28 mouse cellular contexts compared by ENCODE assay signal in genomic region chr2:50328181-50328580, GRCm38 (mm10). TPM values are rescaled to one million over a fixed set of nuclear protein-coding genes. Genes with fewer than 3 reads are reported as not detected.
DNase-seq lines count a peak whose midpoint lies in the region; ATAC-seq lines count a peak whose summit lies in the region.
"Had no signal": no experiment of that assay in that cellular context is flagged by ENCODE, and none has a peak within 500 bp of the region (broad histone marks: within the 10 kb centered on the region; RNA-seq: fewer than 3 reads in every experiment).

No protein-coding gene starts in this region.

- no peak overlapping the region for H3K9ac ChIP-seq in embryonic facial prominence, embryonic 11.5 days (replicated peaks; ENCODE audit: low read length)
- H3K9ac ChIP-seq in kidney, embryonic 14.5 days (ENCODE audit: low read depth, low read length), result no peak overlapping the region
- H3K9ac ChIP-seq in liver, embryonic 11.5 days (ENCODE audit: low read depth, low read length), result no peak overlapping the region
- H3K9ac ChIP-seq: embryonic facial prominence, embryonic 13.5 days; forebrain, embryonic 13.5 days; heart, embryonic 12.5 days; heart, embryonic 15.5 days; hindbrain, embryonic 13.5 days had no signal

- H3K27me3 ChIP-seq in embryonic facial prominence, embryonic 11.5 days (ENCODE audit: control insufficient read depth, insufficient read depth, low read length), result no peaks in the 10 kb centered on the region
- no peaks in the 10 kb centered on the region for H3K27me3 ChIP-seq in kidney, embryonic 14.5 days (ENCODE audit: control insufficient read depth, insufficient read depth, low read length)
- H3K27me3 ChIP-seq in liver, embryonic 11.5 days (replicated peaks; ENCODE audit: control insufficient read depth, insufficient read depth, low read length), result no peaks in the 10 kb centered on the region
- H3K27me3 ChIP-seq: embryonic facial prominence, embryonic 13.5 days; forebrain, embryonic 13.5 days; heart, embryonic 12.5 days; heart, embryonic 15.5 days; hindbrain, embryonic 13.5 days had no signal

- no peaks in the 10 kb centered on the region for H3K36me3 ChIP-seq in embryonic facial prominence, embryonic 11.5 days (replicated peaks; ENCODE audit: control insufficient read depth, insufficient read depth, low read depth, low read length)
- no peaks in the 10 kb centered on the region for H3K36me3 ChIP-seq in kidney, embryonic 14.5 days (ENCODE audit: control insufficient read depth, insufficient read depth, low read length)
- no peaks in the 10 kb centered on the region for H3K36me3 ChIP-seq in liver, embryonic 11.5 days (ENCODE audit: control insufficient read depth, insufficient read depth, low read length)
- H3K36me3 ChIP-seq: embryonic facial prominence, embryonic 13.5 days; forebrain, embryonic 10.5 days; heart, embryonic 12.5 days; heart, embryonic 15.5 days; hindbrain, embryonic 10.5 days; hindbrain, embryonic 13.5 days had no signal

- peak; percentile 41 for DNase-seq in embryo, embryonic 11 days
- DNase-seq in embryonic facial prominence, embryonic 11.5 days (ENCODE audit: low spot score), result peak; percentile 70
- peak; percentile 42 for DNase-seq in hindlimb bud, embryonic 11.5 days (ENCODE audit: extremely low spot score, low read depth, low spot score)
- no peak for DNase-seq in liver, embryonic 11.5 days (ENCODE audit: low spot score)
- DNase-seq in cerebellum, postnatal 36 days, result no peak
- DNase-seq: adrenal gland, adult 2 months; adrenal gland, postnatal 14 days; cerebellum, adult 18-20 months; cerebellum, adult 9-10 months; cerebellum, postnatal 25 days; gastrocnemius, postnatal 25 days; heart, adult 18-20 months; heart, postnatal 10 days; heart, postnatal 36 days; kidney, adult 2 months had no signal

- no peak for ATAC-seq in embryonic facial prominence, embryonic 11.5 days (replicated peaks; ENCODE audit: insufficient number of reproducible peaks, low FRiP score, low TSS enrichment, low read depth)
- no peak for ATAC-seq in kidney, embryonic 14.5 days (ENCODE audit: low FRiP score, low TSS enrichment)
- ATAC-seq in liver, embryonic 11.5 days (replicated peaks; ENCODE audit: low FRiP score), result no peak
- ATAC-seq: CD4-positive, CD25-positive, alpha-beta regulatory T cell, adult 4 months; forebrain, embryonic 13.5 days; forebrain, embryonic 16.5 days; hindbrain, embryonic 16.5 days; inflammation-experienced regulatory T-cells, adult 6 months; intestine, embryonic 16.5 days had no signal

- no peak overlapping the region for H3K27ac ChIP-seq in embryonic facial prominence, embryonic 11.5 days (replicated peaks; ENCODE audit: low read depth, low read length)
- no peak overlapping the region for H3K27ac ChIP-seq in kidney, embryonic 14.5 days (ENCODE audit: low read depth, low read length)
- no peak overlapping the region for H3K27ac ChIP-seq in liver, embryonic 11.5 days (ENCODE audit: low read depth, low read length)
- H3K27ac ChIP-seq: embryonic facial prominence, embryonic 13.5 days; forebrain, embryonic 10.5 days; forebrain, embryonic 13.5 days; heart, embryonic 15.5 days; hindbrain, embryonic 10.5 days; hindbrain, embryonic 13.5 days had no signal

- H3K9me3 ChIP-seq in embryonic facial prominence, embryonic 11.5 days (replicated peaks; ENCODE audit: control insufficient read depth, low read length), result no peaks in the 10 kb centered on the region
- no peaks in the 10 kb centered on the region for H3K9me3 ChIP-seq in kidney, embryonic 14.5 days (ENCODE audit: control insufficient read depth, low read length)
- no peaks in the 10 kb centered on the region for H3K9me3 ChIP-seq in liver, embryonic 11.5 days (ENCODE audit: control insufficient read depth, low read length)
- H3K9me3 ChIP-seq: embryonic facial prominence, embryonic 13.5 days; forebrain, embryonic 10.5 days; forebrain, embryonic 13.5 days; heart, embryonic 12.5 days; heart, embryonic 15.5 days; hindbrain, embryonic 10.5 days; hindbrain, embryonic 13.5 days had no signal

- H3K4me3 ChIP-seq in embryonic facial prominence, embryonic 11.5 days (ENCODE audit: low read depth, low read length), result no peak overlapping the region
- no peak overlapping the region for H3K4me3 ChIP-seq in kidney, embryonic 14.5 days (ENCODE audit: low read length)
- no peak overlapping the region for H3K4me3 ChIP-seq in liver, embryonic 11.5 days (ENCODE audit: low read depth, low read length)
- H3K4me3 ChIP-seq: embryonic facial prominence, embryonic 13.5 days; forebrain, embryonic 10.5 days; forebrain, embryonic 13.5 days; heart, embryonic 12.5 days; heart, embryonic 15.5 days; hindbrain, embryonic 10.5 days; hindbrain, embryonic 13.5 days had no signal

- H3K4me2 ChIP-seq in embryonic facial prominence, embryonic 11.5 days (ENCODE audit: low read depth, low read length), result no peak overlapping the region
- no peak overlapping the region for H3K4me2 ChIP-seq in kidney, embryonic 14.5 days (replicated peaks; ENCODE audit: low read depth, low read length)
- no peak overlapping the region for H3K4me2 ChIP-seq in liver, embryonic 11.5 days
- H3K4me2 ChIP-seq: embryonic facial prominence, embryonic 13.5 days; forebrain, embryonic 13.5 days; heart, embryonic 12.5 days; heart, embryonic 15.5 days; hindbrain, embryonic 13.5 days had no signal

- WGBS in embryonic facial prominence, embryonic 11.5 days, result 35% methylated on average over 4 of the region's 4 CpGs
- 76% methylated on average over 4 of the region's 4 CpGs for WGBS in kidney, embryonic 14.5 days
- 73% methylated on average over 4 of the region's 4 CpGs for WGBS in liver, embryonic 11.5 days

- H3K4me1 ChIP-seq in embryonic facial prominence, embryonic 11.5 days (ENCODE audit: control insufficient read depth, insufficient read depth, low read length), result no peaks in the 10 kb centered on the region
- H3K4me1 ChIP-seq in kidney, embryonic 14.5 days (ENCODE audit: control insufficient read depth, insufficient read depth, low read length), result no peaks in the 10 kb centered on the region
- no peaks in the 10 kb centered on the region for H3K4me1 ChIP-seq in liver, embryonic 11.5 days (replicated peaks; ENCODE audit: control insufficient read depth, insufficient read depth, low read length)
- H3K4me1 ChIP-seq: embryonic facial prominence, embryonic 13.5 days; forebrain, embryonic 10.5 days; forebrain, embryonic 13.5 days; heart, embryonic 12.5 days; heart, embryonic 15.5 days; hindbrain, embryonic 10.5 days; hindbrain, embryonic 13.5 days had no signal

RNA-seq across cellular contexts. Expression of gene Mmadhc, which starts 31.6 kb away (rescaled TPM):
- polyA plus RNA-seq in embryonic facial prominence, embryonic 11.5 days (2014; fragmentation: Nextera tagmentation; extraction: Ambion mirVana), result 170 and 180 TPM in 2 replicates
- 156 and 157 TPM in 2 replicates for polyA plus RNA-seq in kidney, embryonic 14.5 days (2014; fragmentation: Nextera tagmentation; extraction: Ambion mirVana)
- polyA plus RNA-seq in liver, embryonic 11.5 days (2014; fragmentation: Nextera tagmentation; extraction: Ambion mirVana), result 136 and 139 TPM in 2 replicates

Comparison
In these comparisons a context has a peak if more than half of its experiments do, and no peak if none do; other contexts are left out.
1. DNase-seq: peak in embryo, embryonic 11 days (single experiment), embryonic facial prominence, embryonic 11.5 days (single experiment) and hindlimb bud, embryonic 11.5 days (single experiment); none in liver, embryonic 11.5 days (single experiment) and cerebellum, postnatal 36 days (0 of 2).